Mouse (Mus musculus): Measurements from ENCODE around the gene Afdn. TPM values are rescaled to one million over a fixed set of nuclear protein-coding genes. Genes with fewer than 3 reads are reported as not detected.

Afdn gene
- polyA plus RNA-seq, 1 experiment, result 11.6 TPM

DNA sequence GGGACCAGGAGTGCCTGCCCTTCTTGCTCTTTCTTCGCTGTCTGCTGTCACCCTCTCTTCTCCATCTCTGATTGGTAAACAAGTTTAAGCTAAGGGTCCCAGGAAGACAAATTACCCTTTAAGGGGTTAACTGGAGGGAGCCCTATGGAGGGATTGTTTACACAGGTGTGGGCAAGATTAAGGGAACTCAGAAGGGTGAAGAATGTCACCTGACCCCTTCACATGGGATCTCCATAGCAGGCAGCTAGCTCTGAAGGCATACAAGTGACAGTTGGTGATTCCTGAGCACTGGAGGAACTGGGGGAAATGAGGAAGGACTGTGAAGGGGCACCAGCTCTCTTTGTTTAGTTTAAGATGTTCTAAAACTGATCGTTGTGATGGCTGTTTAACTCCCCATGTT lies 18.0 kb upstream of the Afdn start:
- no peaks in the 10 kb centered on the region for H3K27me3 ChIP-seq (ENCODE audit: control insufficient read depth, insufficient read depth, low read length)
- no peak overlapping the region for H3K27ac ChIP-seq (ENCODE audit: control insufficient read depth, insufficient read depth, low read length)
- H3K4me3 ChIP-seq (ENCODE audit: control insufficient read depth, insufficient read depth, low read length), result no peak overlapping the region
- no peaks in the 10 kb centered on the region for H3K36me3 ChIP-seq (ENCODE audit: control insufficient read depth, insufficient read depth, low read length)
- no peak for TF ChIP-seq POLR2A (IDR thresholded peaks at IDR 0.05; ENCODE audit: control insufficient read depth, extremely low read depth, insufficient read depth, low read length, poor library complexity)
- TF ChIP-seq CTCF (IDR thresholded peaks at IDR 0.05; ENCODE audit: borderline replicate concordance, control insufficient read depth, extremely low read depth, insufficient read depth, low read length, poor library complexity), result no peak
- DNase-seq, result no peak
- WGBS, result 54% methylated on average over 2 of the region's 2 CpGs
- H3K4me1 ChIP-seq (replicated peaks; ENCODE audit: control insufficient read depth, insufficient read depth, low read length), result peaks cover 10% of the 10 kb centered on the region

DNA sequence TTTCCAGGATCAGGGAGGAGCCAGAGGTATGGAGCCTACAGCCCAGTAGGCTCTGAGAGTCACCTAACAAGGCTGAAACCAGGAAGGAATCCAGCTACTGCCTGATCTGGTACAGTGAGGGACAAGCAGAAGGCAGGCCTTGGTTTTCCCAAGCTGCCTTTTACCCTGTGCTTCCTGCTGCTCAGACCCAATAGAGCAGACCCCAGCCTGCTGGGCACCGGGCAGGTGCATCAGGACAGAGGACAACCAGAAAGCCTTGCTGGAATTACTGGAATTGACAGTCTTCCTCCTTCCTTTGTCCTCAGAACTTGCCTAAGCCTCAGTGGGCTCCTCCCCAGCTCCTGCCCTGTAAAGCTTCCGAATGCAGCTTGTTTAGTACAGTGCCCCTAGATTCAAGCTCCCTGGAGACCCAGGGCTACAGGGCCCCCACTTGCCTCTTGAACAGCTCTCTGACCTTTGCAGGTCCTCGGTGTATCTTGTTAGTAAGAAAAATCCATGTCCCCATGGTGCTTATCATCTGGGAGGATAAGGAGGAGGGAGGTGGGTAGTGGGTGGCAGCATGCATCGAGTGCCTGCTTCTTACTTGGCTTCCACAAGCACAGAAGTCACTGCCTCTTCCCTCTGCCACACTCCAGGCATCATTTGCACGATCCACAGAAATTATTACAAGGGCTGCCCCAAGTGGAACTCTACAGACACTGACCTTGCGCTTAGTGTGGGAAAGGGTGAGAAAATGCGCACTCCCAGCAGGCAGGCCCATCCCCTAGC lies 17.2 kb upstream of the Afdn start:
- TF ChIP-seq POLR2A (IDR thresholded peaks at IDR 0.05; ENCODE audit: control insufficient read depth, extremely low read depth, insufficient read depth, low read length, poor library complexity) (no peak), CTCF (IDR thresholded peaks at IDR 0.05; ENCODE audit: borderline replicate concordance, control insufficient read depth, extremely low read depth, insufficient read depth, low read length, poor library complexity) (no peak)
- no peak for DNase-seq
- peaks cover 10% of the 10 kb centered on the region for H3K4me1 ChIP-seq (replicated peaks; ENCODE audit: control insufficient read depth, insufficient read depth, low read length)
- H3K36me3 ChIP-seq (ENCODE audit: control insufficient read depth, insufficient read depth, low read length), result no peaks in the 10 kb centered on the region
- WGBS, result 91% methylated on average over 7 of the region's 7 CpGs
- H3K27ac ChIP-seq (ENCODE audit: control insufficient read depth, insufficient read depth, low read length), result no peak overlapping the region
- no peak overlapping the region for H3K4me3 ChIP-seq (ENCODE audit: control insufficient read depth, insufficient read depth, low read length)
- H3K27me3 ChIP-seq (ENCODE audit: control insufficient read depth, insufficient read depth, low read length), result no peaks in the 10 kb centered on the region

DNA sequence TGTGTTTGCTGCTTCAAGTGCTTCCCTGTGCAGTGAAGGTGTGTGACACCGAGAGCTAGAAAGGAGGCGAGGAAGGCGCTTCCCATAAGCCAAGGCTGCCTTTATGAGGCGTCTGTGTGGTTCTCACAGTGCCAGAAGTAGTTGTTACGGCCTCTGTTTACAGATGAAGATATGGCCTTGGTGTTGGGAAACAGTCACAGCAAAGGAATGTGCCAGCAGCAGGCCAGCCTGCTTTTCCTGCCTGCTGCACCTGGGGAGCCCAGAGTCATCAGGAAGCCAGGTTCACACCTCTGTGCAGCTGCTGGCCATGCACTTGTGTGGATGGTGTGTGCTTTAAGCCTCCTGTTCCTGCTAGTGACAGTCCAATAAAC lies 16.6 kb upstream of the Afdn start:
- TF ChIP-seq CTCF (IDR thresholded peaks at IDR 0.05; ENCODE audit: borderline replicate concordance, control insufficient read depth, extremely low read depth, insufficient read depth, low read length, poor library complexity) (no peak), POLR2A (IDR thresholded peaks at IDR 0.05; ENCODE audit: control insufficient read depth, extremely low read depth, insufficient read depth, low read length, poor library complexity) (no peak)
- H3K27ac ChIP-seq (ENCODE audit: control insufficient read depth, insufficient read depth, low read length), result no peak overlapping the region
- DNase-seq, result no peak

DNA sequence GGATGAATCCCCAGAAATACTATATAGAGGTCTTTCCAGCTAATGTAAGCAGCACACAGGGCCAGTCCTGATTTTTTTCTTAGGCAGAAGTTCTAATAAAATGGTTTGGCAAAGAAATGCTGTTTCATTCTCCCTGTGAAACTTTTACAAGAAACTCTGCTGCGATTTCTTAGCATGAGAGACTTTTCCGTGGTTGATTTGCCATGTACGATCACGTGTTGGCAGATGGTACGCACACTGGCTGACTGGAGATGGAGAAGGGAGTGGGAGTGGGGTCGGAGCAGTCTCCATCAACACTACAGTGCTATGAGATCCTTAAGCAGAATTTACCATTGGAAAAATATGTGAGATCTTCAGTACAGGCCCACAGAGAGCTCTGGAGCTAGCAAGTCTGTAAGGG lies 16.1 kb upstream of the Afdn start:
- no peak overlapping the region for H3K4me3 ChIP-seq (ENCODE audit: control insufficient read depth, insufficient read depth, low read length)
- WGBS, result 92% methylated on average over 6 of the region's 6 CpGs
- peaks cover 10% of the 10 kb centered on the region for H3K4me1 ChIP-seq (replicated peaks; ENCODE audit: control insufficient read depth, insufficient read depth, low read length)
- DNase-seq, result no peak
- TF ChIP-seq POLR2A (IDR thresholded peaks at IDR 0.05; ENCODE audit: control insufficient read depth, extremely low read depth, insufficient read depth, low read length, poor library complexity) (no peak), CTCF (IDR thresholded peaks at IDR 0.05; ENCODE audit: borderline replicate concordance, control insufficient read depth, extremely low read depth, insufficient read depth, low read length, poor library complexity) (no peak)
- H3K27ac ChIP-seq (ENCODE audit: control insufficient read depth, insufficient read depth, low read length), result no peak overlapping the region
- no peaks in the 10 kb centered on the region for H3K27me3 ChIP-seq (ENCODE audit: control insufficient read depth, insufficient read depth, low read length)
- H3K36me3 ChIP-seq (ENCODE audit: control insufficient read depth, insufficient read depth, low read length), result no peaks in the 10 kb centered on the region

More for the DNA sequence above, 16.6 kb upstream of the Afdn start:
- 87% methylated on average over 5 of the region's 5 CpGs for WGBS
- Histone ChIP-seq H3K4me3 (ENCODE audit: control insufficient read depth, insufficient read depth, low read length) (no peak overlapping the region), H3K4me1 (replicated peaks; ENCODE audit: control insufficient read depth, insufficient read depth, low read length) (peaks cover 10% of the 10 kb centered on the region), H3K36me3 (ENCODE audit: control insufficient read depth, insufficient read depth, low read length) (no peaks in the 10 kb centered on the region), H3K27me3 (ENCODE audit: control insufficient read depth, insufficient read depth, low read length) (no peaks in the 10 kb centered on the region)

DNA sequence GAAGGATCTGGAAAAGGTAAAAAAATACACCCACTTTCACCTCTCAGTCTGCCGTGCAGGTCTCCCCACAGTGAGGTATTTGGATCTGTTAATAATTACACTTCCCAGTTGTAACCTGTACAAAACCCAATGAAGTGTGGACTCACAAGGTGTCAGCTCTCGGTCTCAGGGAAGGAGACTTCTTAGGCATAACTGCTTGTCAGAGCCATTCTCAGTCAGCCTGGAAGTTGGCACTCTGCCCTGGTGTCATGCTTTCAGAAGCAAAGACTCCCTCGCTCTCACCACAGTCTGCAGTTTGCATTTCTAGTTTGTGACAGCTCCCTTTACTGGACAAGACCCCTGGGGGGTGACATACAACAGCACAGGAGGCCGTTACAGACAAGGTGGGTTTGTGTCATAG lies 15.5 kb upstream of the Afdn start:
- no peak for DNase-seq
- Histone ChIP-seq H3K4me1 (replicated peaks; ENCODE audit: control insufficient read depth, insufficient read depth, low read length) (peaks cover 10% of the 10 kb centered on the region), H3K27ac (ENCODE audit: control insufficient read depth, insufficient read depth, low read length) (no peak overlapping the region), H3K27me3 (ENCODE audit: control insufficient read depth, insufficient read depth, low read length) (no peaks in the 10 kb centered on the region), H3K36me3 (ENCODE audit: control insufficient read depth, insufficient read depth, low read length) (no peaks in the 10 kb centered on the region), H3K4me3 (ENCODE audit: control insufficient read depth, insufficient read depth, low read length) (no peak overlapping the region)
- TF ChIP-seq POLR2A (IDR thresholded peaks at IDR 0.05; ENCODE audit: control insufficient read depth, extremely low read depth, insufficient read depth, low read length, poor library complexity), result no peak
- WGBS, result 70% methylated on average over 4 of the region's 4 CpGs

DNA sequence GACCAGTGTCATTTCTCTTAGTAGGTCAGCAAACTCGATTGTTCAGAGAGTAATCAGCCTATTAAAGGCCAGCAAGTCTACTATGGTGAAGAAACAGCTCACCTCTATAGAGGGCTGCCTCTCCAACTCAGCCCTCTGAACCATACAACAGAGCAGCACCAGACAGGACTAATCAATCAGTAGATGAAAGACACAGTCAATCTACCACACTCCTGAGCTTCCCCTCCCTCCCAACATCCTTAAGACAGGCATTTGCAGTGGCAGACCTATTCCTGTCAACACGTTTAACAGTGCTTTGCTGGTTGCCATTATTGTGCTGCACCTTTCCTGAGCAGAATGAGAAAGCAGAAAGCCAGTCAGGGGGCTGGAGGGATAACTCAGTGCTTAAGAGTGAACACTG lies 15.0 kb upstream of the Afdn start:
- H3K4me1 ChIP-seq (replicated peaks; ENCODE audit: control insufficient read depth, insufficient read depth, low read length), result peaks cover 10% of the 10 kb centered on the region
- DNase-seq, result no peak
- H3K27me3 ChIP-seq (ENCODE audit: control insufficient read depth, insufficient read depth, low read length), result no peaks in the 10 kb centered on the region
- no peak overlapping the region for H3K4me3 ChIP-seq (ENCODE audit: control insufficient read depth, insufficient read depth, low read length)
- no peak overlapping the region for H3K27ac ChIP-seq (ENCODE audit: control insufficient read depth, insufficient read depth, low read length)
- no peaks in the 10 kb centered on the region for H3K36me3 ChIP-seq (ENCODE audit: control insufficient read depth, insufficient read depth, low read length)
- TF ChIP-seq POLR2A (IDR thresholded peaks at IDR 0.05; ENCODE audit: control insufficient read depth, extremely low read depth, insufficient read depth, low read length, poor library complexity) (no peak), CTCF (IDR thresholded peaks at IDR 0.05; ENCODE audit: borderline replicate concordance, control insufficient read depth, extremely low read depth, insufficient read depth, low read length, poor library complexity) (no peak)
- 27% methylated on average over 2 of the region's 2 CpGs for WGBS

DNA sequence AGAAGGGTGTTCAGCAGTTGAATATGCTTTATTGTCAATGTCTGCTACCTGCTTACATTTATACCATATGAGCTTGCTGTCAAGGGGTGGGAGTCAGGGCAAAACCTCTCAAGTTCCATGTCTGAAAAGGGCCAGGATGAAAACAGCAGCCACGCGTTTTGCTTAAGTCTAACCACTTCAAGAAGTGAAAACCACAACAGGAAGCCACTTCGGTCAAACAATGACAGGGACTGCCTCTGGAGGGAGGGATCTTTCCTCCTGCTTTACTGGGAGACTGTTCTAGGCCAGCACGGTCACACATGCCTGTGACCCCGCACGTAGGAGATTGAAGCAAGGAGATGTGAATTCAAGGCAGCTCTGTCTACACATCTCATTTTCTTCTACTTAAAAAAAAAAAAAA lies 14.0 kb upstream of the Afdn start:
- WGBS, result 2% methylated on average over 6 of the region's 6 CpGs
- Histone ChIP-seq H3K36me3 (ENCODE audit: control insufficient read depth, insufficient read depth, low read length) (no peaks in the 10 kb centered on the region), H3K4me1 (replicated peaks; ENCODE audit: control insufficient read depth, insufficient read depth, low read length) (peaks cover 8% of the 10 kb centered on the region), H3K4me3 (ENCODE audit: control insufficient read depth, insufficient read depth, low read length) (no peak overlapping the region), H3K27ac (ENCODE audit: control insufficient read depth, insufficient read depth, low read length) (no peak overlapping the region), H3K27me3 (ENCODE audit: control insufficient read depth, insufficient read depth, low read length) (no peaks in the 10 kb centered on the region)
- TF ChIP-seq CTCF (IDR thresholded peaks at IDR 0.05; ENCODE audit: borderline replicate concordance, control insufficient read depth, extremely low read depth, insufficient read depth, low read length, poor library complexity) (no peak), POLR2A (IDR thresholded peaks at IDR 0.05; ENCODE audit: control insufficient read depth, extremely low read depth, insufficient read depth, low read length, poor library complexity) (no peak)
- DNase-seq, result no peak

Measured in thymus, adult 2 months (tissue).